Mouse (Mus musculus): ENCODE data around the gene Fzd2. TPM values are rescaled to one million over a fixed set of nuclear protein-coding genes. Genes with fewer than 3 reads are reported as not detected.
A peak's percentile ranks its signal among the peaks of the same experiment; 100 is the strongest.

The Fzd2 gene
- polyA plus RNA-seq, 1 experiment from 2014 or later, result 8.4 TPM

DNA sequence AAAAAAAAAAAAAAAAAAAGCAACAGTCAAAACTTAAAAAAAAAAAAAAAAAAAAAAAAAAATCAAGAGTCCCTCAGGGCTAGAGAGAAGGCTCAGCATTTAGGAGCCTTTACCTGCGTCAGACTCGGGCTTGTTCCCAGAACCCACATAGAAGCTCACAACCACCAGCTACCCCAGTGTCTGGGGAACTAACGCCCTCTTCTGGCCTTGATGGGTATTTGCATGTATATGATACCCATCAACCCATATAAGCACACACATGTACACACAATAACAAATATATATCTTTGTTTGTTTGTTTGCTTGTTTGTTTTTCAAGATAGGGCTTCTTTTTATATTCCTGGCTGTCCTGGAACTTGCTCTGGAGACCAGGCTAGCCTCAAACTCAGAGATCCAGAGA, 16.6 kb upstream of the Fzd2 start:
- Histone ChIP-seq H3K9ac (ENCODE audit: low read depth, low read length) (no peak overlapping the region), H3K27me3 (replicated peaks; ENCODE audit: control insufficient read depth, insufficient read depth, low read length) (peaks cover 6% of the 10 kb centered on the region), H3K4me1 (replicated peaks; ENCODE audit: control insufficient read depth, insufficient read depth, low read length) (no peaks in the 10 kb centered on the region), H3K4me3 (ENCODE audit: low read depth, low read length) (no peak overlapping the region), H3K4me2 (no peak overlapping the region), H3K9me3 (ENCODE audit: control insufficient read depth, low read length) (no peaks in the 10 kb centered on the region), H3K27ac (ENCODE audit: low read depth, low read length) (no peak overlapping the region), H3K36me3 (ENCODE audit: control insufficient read depth, insufficient read depth, low read length) (no peaks in the 10 kb centered on the region)
- DNase-seq (ENCODE audit: low spot score) (no peak), ATAC-seq (replicated peaks; ENCODE audit: low FRiP score) (no peak)
- 78% methylated on average over 3 of the region's 3 CpGs for WGBS

DNA sequence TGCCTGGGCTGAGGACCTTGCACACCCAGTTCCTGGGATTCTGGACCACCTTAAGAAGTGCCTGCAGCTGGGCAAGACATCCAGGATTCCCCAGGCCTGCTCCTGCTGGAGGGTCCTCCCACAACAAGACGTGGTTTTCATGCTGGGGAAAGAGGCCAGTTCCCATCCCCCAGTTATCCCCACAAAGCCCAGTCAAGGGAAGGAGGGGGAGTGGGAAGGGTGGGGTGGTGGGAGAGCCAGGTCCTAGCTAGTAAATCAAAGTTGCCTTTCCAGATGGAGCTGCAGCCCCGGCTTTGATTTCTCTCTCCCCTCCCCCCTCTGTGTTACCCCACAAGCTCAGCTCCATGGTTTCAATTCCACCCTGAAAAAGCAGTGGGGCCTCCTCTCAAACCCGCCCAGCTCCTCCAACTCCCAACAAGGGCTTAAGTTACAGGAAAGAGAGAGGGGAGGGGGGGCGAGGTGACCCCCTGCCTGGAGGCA, 8.8 kb upstream of the Fzd2 start:
- Histone ChIP-seq H3K36me3 (ENCODE audit: control insufficient read depth, insufficient read depth, low read length) (no peaks in the 10 kb centered on the region), H3K4me2 (no peak overlapping the region), H3K4me1 (replicated peaks; ENCODE audit: control insufficient read depth, insufficient read depth, low read length) (no peaks in the 10 kb centered on the region), H3K27me3 (replicated peaks; ENCODE audit: control insufficient read depth, insufficient read depth, low read length) (peaks cover 2% of the 10 kb centered on the region), H3K4me3 (ENCODE audit: low read depth, low read length) (no peak overlapping the region), H3K9me3 (ENCODE audit: control insufficient read depth, low read length) (no peaks in the 10 kb centered on the region), H3K9ac (ENCODE audit: low read depth, low read length) (no peak overlapping the region), H3K27ac (ENCODE audit: low read depth, low read length) (no peak overlapping the region)
- no peak for DNase-seq (ENCODE audit: low spot score)
- ATAC-seq (replicated peaks; ENCODE audit: low FRiP score), result no peak
- WGBS, result 28% methylated on average over 3 of the region's 4 CpGs

DNA sequence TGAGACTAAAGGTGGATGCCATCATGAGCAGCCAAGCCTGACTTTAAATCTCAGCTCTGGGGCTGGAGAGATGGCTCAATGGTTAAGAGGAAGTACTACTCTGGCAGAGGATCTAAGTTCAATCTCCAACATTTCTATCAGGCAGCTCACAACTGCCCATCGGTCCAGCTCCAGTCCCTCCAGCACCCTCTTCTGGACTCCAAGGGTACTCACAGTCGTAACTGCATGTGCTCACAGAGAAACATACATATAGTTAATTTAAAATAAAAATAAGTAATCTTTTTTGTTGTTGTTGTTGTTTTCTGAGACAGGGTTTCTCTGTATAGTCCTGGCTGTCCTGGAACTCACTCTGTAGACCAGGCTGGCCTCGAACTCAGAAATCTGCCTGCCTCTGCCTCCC, 4.3 kb upstream of the Fzd2 start:
- Histone ChIP-seq H3K36me3 (ENCODE audit: control insufficient read depth, insufficient read depth, low read length) (no peaks in the 10 kb centered on the region), H3K4me2 (no peak overlapping the region), H3K27me3 (replicated peaks; ENCODE audit: control insufficient read depth, insufficient read depth, low read length) (peaks cover 37% of the 10 kb centered on the region), H3K4me1 (replicated peaks; ENCODE audit: control insufficient read depth, insufficient read depth, low read length) (no peaks in the 10 kb centered on the region), H3K4me3 (ENCODE audit: low read depth, low read length) (no peak overlapping the region), H3K9me3 (ENCODE audit: control insufficient read depth, low read length) (no peaks in the 10 kb centered on the region), H3K9ac (ENCODE audit: low read depth, low read length) (no peak overlapping the region), H3K27ac (ENCODE audit: low read depth, low read length) (no peak overlapping the region)
- ATAC-seq (replicated peaks; ENCODE audit: low FRiP score), result no peak
- no peak for DNase-seq (ENCODE audit: low spot score)
- WGBS, result 74% methylated on average over 3 of the region's 3 CpGs

DNA sequence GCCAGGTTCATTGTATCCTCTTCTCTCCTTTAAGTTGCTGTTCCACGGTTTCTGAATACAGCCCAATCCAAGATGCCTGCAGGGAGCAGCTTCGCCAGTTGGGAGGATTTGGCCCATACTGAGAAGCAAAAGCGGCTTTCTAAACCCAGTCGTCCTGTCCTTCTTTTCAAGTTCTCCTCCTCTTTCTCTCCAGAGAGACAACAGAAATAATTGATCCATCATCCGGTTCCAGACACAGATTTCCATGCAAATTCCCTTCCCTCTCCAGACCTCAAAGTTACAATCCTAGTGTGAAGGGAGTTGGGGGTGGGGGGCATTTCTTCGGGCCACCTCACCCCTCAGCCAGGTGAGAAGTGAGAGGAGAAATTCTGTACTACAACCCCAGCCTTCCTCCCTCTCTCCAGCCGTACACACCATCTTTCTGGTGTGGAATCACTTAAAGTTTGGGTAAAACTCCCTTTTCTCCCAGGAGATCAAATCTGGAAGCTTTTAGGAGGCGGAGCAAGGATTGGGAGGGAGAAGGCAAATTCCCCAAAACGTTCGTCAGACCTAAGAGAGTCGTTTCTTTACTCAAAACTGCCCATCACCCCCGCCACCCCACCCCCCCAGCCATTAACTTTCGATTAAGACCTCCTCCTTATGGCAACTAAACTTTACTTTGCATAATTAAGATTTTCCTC, 1.2 kb upstream of the Fzd2 start:
- no peaks in the 10 kb centered on the region for H3K4me1 ChIP-seq (replicated peaks; ENCODE audit: control insufficient read depth, insufficient read depth, low read length)
- H3K9me3 ChIP-seq (ENCODE audit: control insufficient read depth, low read length), result no peaks in the 10 kb centered on the region
- H3K27me3 ChIP-seq (replicated peaks; ENCODE audit: control insufficient read depth, insufficient read depth, low read length), result peaks cover 62% of the 10 kb centered on the region
- WGBS, result 10% methylated on average over 13 of the region's 13 CpGs
- H3K36me3 ChIP-seq (ENCODE audit: control insufficient read depth, insufficient read depth, low read length), result no peaks in the 10 kb centered on the region
- ATAC-seq (replicated peaks; ENCODE audit: low FRiP score) (no peak), DNase-seq (ENCODE audit: low spot score) (no peak)
- peak overlapping the region; percentile 58 for H3K4me2 ChIP-seq
- H3K9ac ChIP-seq (ENCODE audit: low read depth, low read length), result peak overlapping the region; percentile 7; the same call in 1 of the 2 replicates
- H3K27ac ChIP-seq (ENCODE audit: low read depth, low read length), result peak overlapping the region; percentile 34
- H3K4me3 ChIP-seq (ENCODE audit: low read depth, low read length), result peak overlapping the region; percentile 53

DNA sequence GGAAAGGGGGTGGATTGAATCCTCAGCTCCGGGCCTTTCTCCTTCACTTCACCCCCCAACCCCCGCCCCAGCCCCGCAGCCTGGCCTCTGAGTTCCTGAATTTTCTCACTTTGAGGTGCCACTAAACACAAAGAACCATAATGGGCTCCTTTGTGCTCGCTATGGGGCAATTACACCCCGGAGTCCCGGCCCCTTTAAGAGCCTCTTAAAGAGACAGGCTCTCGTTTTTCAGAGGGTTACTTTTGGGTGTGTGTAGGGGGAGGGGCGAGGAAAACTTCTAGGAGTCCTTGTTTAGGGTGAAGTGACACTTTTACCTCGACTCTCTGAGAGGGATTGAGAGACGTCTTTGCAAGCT, 723 bp upstream of the Fzd2 start:
- Histone ChIP-seq H3K4me1 (replicated peaks; ENCODE audit: control insufficient read depth, insufficient read depth, low read length) (no peaks in the 10 kb centered on the region), H3K27ac (ENCODE audit: low read depth, low read length) (peak overlapping the region; percentile 17), H3K27me3 (replicated peaks; ENCODE audit: control insufficient read depth, insufficient read depth, low read length) (peaks cover 68% of the 10 kb centered on the region), H3K36me3 (ENCODE audit: control insufficient read depth, insufficient read depth, low read length) (no peaks in the 10 kb centered on the region), H3K9me3 (ENCODE audit: control insufficient read depth, low read length) (no peaks in the 10 kb centered on the region), H3K4me2 (peak overlapping the region; percentile 58), H3K4me3 (ENCODE audit: low read depth, low read length) (peak overlapping the region; percentile 53), H3K9ac (ENCODE audit: low read depth, low read length) (0 out of 2 replicates have a peak overlapping the region, but pooled peaks have one; percentile 7)
- DNase-seq (ENCODE audit: low spot score), result no peak
- 2% methylated on average over 10 of the region's 10 CpGs for WGBS
- no peak for ATAC-seq (replicated peaks; ENCODE audit: low FRiP score)

DNA sequence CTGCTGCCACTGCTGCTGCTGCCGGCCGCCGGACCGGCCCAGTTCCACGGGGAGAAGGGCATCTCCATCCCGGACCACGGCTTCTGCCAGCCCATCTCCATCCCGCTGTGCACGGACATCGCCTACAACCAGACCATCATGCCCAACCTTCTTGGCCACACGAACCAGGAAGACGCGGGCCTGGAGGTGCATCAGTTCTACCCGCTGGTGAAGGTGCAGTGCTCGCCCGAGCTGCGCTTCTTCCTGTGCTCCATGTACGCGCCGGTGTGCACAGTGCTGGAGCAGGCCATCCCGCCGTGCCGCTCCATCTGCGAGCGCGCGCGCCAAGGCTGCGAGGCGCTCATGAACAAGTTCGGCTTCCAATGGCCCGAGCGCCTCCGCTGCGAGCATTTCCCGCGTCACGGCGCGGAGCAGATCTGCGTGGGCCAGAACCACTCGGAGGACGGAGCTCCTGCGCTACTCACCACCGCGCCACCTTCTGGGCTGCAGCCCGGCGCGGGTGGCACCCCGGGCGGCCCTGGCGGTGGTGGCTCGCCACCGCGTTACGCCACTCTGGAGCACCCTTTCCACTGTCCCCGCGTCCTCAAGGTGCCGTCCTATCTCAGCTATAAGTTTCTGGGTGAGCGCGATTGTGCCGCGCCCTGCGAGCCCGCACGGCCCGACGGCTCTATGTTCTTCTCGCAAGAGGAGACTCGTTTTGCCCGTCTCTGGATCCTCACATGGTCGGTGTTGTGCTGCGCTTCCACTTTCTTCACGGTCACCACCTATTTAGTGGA, 769 bp downstream of the Fzd2 start:
- 0 out of 2 replicates have a peak, but pooled peaks have one; percentile 23 for ATAC-seq (replicated peaks; ENCODE audit: low FRiP score)

DNA sequence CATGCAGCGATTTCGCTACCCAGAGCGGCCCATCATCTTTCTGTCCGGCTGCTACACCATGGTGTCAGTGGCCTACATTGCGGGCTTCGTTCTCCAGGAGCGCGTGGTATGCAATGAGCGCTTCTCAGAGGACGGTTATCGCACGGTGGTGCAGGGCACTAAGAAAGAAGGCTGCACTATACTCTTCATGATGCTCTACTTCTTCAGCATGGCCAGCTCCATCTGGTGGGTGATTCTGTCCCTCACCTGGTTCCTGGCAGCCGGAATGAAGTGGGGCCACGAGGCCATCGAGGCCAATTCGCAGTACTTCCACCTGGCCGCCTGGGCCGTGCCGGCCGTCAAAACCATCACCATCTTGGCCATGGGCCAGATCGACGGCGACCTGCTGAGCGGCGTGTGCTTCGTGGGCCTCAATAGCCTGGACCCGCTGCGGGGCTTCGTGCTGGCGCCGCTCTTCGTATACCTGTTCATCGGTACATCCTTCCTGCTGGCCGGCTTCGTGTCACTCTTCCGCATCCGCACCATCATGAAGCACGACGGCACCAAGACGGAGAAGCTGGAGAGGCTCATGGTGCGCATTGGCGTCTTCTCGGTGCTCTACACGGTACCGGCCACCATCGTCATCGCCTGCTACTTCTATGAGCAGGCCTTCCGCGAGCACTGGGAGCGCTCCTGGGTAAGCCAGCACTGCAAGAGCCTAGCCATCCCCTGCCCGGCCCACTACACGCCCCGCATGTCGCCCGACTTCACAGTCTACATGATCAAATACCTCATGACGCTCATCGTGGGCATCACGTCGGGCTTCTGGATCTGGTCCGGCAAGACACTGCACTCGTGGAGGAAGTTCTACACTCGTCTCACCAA, 1.6 kb downstream of the Fzd2 start:
- H3K4me2 ChIP-seq, result peak overlapping the region; percentile 58
- H3K9me3 ChIP-seq (ENCODE audit: control insufficient read depth, low read length), result no peaks in the 10 kb centered on the region
- no peak for ATAC-seq (replicated peaks; ENCODE audit: low FRiP score)
- H3K27me3 ChIP-seq (replicated peaks; ENCODE audit: control insufficient read depth, insufficient read depth, low read length), result peaks cover 76% of the 10 kb centered on the region
- WGBS, result 4% methylated on average over 62 of the region's 62 CpGs
- no peaks in the 10 kb centered on the region for H3K4me1 ChIP-seq (replicated peaks; ENCODE audit: control insufficient read depth, insufficient read depth, low read length)
- H3K27ac ChIP-seq (ENCODE audit: low read depth, low read length), result peak overlapping the region; percentile 62
- peak overlapping the region; percentile 53 for H3K4me3 ChIP-seq (ENCODE audit: low read depth, low read length)
- peak overlapping the region; percentile 71 for H3K9ac ChIP-seq (ENCODE audit: low read depth, low read length)
- peak; percentile 48 for DNase-seq (ENCODE audit: low spot score)
- H3K36me3 ChIP-seq (ENCODE audit: control insufficient read depth, insufficient read depth, low read length), result no peaks in the 10 kb centered on the region

More for the DNA sequence above, 769 bp downstream of the Fzd2 start:
- Histone ChIP-seq H3K4me3 (ENCODE audit: low read depth, low read length) (peak overlapping the region; percentile 53), H3K27me3 (replicated peaks; ENCODE audit: control insufficient read depth, insufficient read depth, low read length) (peaks cover 76% of the 10 kb centered on the region), H3K27ac (ENCODE audit: low read depth, low read length) (peak overlapping the region; percentile 62), H3K9me3 (ENCODE audit: control insufficient read depth, low read length) (no peaks in the 10 kb centered on the region), H3K9ac (ENCODE audit: low read depth, low read length) (peak overlapping the region; percentile 71), H3K36me3 (ENCODE audit: control insufficient read depth, insufficient read depth, low read length) (no peaks in the 10 kb centered on the region), H3K4me1 (replicated peaks; ENCODE audit: control insufficient read depth, insufficient read depth, low read length) (no peaks in the 10 kb centered on the region), H3K4me2 (peak overlapping the region; percentile 58)
- DNase-seq (ENCODE audit: low spot score), result peak; percentile 68
- WGBS, result 1% methylated on average over 73 of the region's 74 CpGs

DNA sequence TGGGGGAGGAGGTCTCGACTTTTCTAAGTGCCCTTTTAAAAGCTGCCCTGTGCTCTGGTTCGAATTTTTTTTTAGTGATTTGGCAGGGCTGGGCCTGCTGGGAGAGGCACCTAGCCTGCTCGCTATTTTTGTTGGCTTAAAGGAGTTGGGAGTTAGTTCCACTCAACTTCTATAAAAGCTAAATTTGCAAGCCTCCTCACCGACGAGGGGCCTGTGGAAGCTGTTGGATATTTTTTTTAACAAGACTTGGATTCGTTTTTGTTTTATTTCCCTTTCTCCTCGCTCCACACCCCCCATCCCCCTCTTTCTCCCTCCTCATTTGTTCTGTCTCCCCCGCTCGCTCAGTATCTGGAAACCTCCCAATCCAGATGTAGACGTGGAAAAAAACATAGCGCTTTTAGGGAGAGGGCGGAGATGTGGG, 2.6 kb downstream of the Fzd2 start:
- Histone ChIP-seq H3K9me3 (ENCODE audit: control insufficient read depth, low read length) (no peaks in the 10 kb centered on the region), H3K9ac (ENCODE audit: low read depth, low read length) (peak overlapping the region; percentile 41; the same call in 1 of the 2 replicates), H3K36me3 (ENCODE audit: control insufficient read depth, insufficient read depth, low read length) (no peaks in the 10 kb centered on the region), H3K4me1 (replicated peaks; ENCODE audit: control insufficient read depth, insufficient read depth, low read length) (no peaks in the 10 kb centered on the region), H3K27me3 (replicated peaks; ENCODE audit: control insufficient read depth, insufficient read depth, low read length) (peaks cover 69% of the 10 kb centered on the region), H3K4me3 (ENCODE audit: low read depth, low read length) (peak overlapping the region; percentile 53), H3K27ac (ENCODE audit: low read depth, low read length) (no peak overlapping the region), H3K4me2 (peak overlapping the region; percentile 50)
- DNase-seq (ENCODE audit: low spot score) (no peak), ATAC-seq (replicated peaks; ENCODE audit: low FRiP score) (no peak)
- WGBS, result 11% methylated on average over 12 of the region's 12 CpGs
